Mouse (Mus musculus): ENCODE results near the gene Adam33. TPM values are rescaled to one million over a fixed set of nuclear protein-coding genes. Genes with fewer than 3 reads are reported as not detected.

The Adam33 gene
- total and polyA plus RNA-seq, 2 experiments from 2014 or later = 0.85 to 3.1 TPM

DNA sequence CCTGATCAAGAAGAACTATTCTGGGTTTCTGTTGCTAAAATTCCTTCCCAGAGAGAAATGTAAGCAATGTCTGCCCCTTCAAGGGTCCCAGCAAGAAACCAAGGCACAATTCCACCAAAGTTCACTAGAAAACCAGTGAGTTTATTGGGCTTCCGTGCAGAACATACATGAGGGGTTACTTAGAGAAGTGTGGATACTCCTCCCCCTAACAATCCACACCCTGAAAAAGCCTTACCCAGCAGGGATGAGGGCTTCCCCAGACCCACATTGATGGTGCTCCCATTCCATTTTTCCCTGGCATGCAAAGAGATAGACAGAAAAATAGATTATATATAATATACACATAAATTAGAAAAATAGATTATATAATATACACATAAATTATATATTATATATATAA is 32.6 kb downstream of the Adam33 start:
- no peak overlapping the region for H3K9ac ChIP-seq
- WGBS = 100% methylated on average over 1 of the region's 1 CpGs
- 0 out of 2 replicates have a peak, but pooled peaks cover 3% of the 10 kb centered on the region for H3K9me3 ChIP-seq (ENCODE audit: low read length)
- no peaks in the 10 kb centered on the region for H3K27me3 ChIP-seq (ENCODE audit: insufficient read depth, low read length)
- DNase-seq (no peak), ATAC-seq (no peak)
- no peak for TF ChIP-seq CTCF (IDR thresholded peaks at IDR 0.05; ENCODE audit: low read depth)
- no peaks in the 10 kb centered on the region for H3K4me1 ChIP-seq (ENCODE audit: insufficient read depth)
- no peak overlapping the region for H3K4me2 ChIP-seq (ENCODE audit: low read depth)
- peaks cover 24% of the 10 kb centered on the region for H3K36me3 ChIP-seq (ENCODE audit: insufficient read depth)
- no peak overlapping the region for H3K27ac ChIP-seq (ENCODE audit: low read depth, low read length)
- H3K4me3 ChIP-seq (ENCODE audit: low read depth, low read length) = no peak overlapping the region

DNA sequence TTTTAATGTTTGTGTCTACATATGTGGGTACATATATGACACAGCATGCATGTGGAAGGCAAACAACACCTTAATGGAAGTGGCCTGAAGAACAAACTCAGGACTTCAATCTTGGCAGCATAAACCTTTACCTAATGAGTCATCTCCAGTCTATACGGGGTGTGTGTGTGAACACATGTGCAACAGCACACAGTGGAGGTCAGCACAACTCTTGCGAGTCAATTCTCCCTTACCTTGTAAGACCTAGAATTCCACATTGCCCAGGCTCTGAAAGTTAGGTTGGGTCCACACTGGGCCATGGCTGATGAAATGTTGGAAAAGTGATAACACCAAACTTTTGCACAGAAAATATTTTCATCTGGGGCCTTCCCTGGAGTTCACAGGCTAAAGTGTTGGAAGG is 33.1 kb downstream of the Adam33 start:
- no peak for ATAC-seq
- no peak overlapping the region for H3K4me2 ChIP-seq (ENCODE audit: low read depth)
- H3K36me3 ChIP-seq (ENCODE audit: insufficient read depth) = peaks cover 29% of the 10 kb centered on the region
- 0 out of 2 replicates have a peak, but pooled peaks cover 3% of the 10 kb centered on the region for H3K9me3 ChIP-seq (ENCODE audit: low read length)
- H3K27ac ChIP-seq (ENCODE audit: low read depth, low read length) = no peak overlapping the region
- 96% methylated on average over 2 of the region's 2 CpGs for WGBS
- H3K4me1 ChIP-seq (ENCODE audit: insufficient read depth) = no peaks in the 10 kb centered on the region
- no peak for DNase-seq
- no peaks in the 10 kb centered on the region for H3K27me3 ChIP-seq (ENCODE audit: insufficient read depth, low read length)
- H3K9ac ChIP-seq = no peak overlapping the region
- no peak for TF ChIP-seq CTCF (IDR thresholded peaks at IDR 0.05; ENCODE audit: low read depth)
- no peak overlapping the region for H3K4me3 ChIP-seq (ENCODE audit: low read depth, low read length)

DNA sequence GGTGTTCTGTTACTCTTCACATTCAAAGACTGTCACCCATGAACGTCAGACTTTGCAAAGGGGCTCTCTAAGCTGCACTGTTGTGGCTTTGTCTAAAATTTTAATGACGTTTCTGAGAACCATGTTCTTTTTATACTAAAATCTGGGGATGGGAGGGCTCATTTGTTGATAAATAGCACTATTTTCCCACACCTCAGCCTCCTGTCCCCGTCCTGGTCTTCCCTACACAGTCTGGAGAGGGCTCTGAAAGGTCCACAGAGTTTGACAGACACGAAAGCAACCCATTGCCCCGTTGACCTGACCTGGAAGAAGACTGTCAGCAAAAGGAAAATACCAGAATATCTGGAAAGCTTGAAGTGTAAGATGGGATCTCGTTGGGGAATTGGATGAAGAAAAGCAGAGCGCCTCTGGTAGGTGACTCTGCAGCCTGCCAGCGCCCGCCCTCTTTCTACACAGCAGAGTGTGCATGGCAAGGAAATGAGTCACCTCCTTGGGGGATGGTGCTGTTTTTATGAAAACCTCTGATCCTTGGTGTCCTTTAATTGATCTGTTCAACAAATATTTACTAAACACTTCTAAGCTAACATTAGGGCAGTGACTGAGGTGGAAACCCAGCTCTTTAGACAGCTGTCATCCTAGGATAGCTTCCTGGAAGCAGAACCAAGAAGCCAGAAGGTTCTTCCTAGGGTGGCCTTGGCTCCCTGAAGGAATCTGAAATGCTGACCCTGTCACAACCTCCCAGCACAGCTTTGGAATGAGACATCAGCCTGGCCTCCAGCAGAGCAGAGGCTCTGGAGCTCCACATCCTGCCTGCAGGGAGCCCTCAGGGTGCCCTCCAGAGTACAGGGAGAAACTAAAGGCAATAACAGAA is 34.3 kb downstream of the Adam33 start:
- no peak overlapping the region for H3K4me2 ChIP-seq (ENCODE audit: low read depth)
- 69% methylated on average over 9 of the region's 9 CpGs for WGBS
- no peak for DNase-seq
- ATAC-seq = no peak
- H3K27me3 ChIP-seq (ENCODE audit: insufficient read depth, low read length) = no peaks in the 10 kb centered on the region
- TF ChIP-seq CTCF (IDR thresholded peaks at IDR 0.05; ENCODE audit: low read depth) = no peak
- 0 out of 2 replicates have a peak, but pooled peaks cover 3% of the 10 kb centered on the region for H3K9me3 ChIP-seq (ENCODE audit: low read length)
- H3K27ac ChIP-seq (ENCODE audit: low read depth, low read length) = no peak overlapping the region
- H3K9ac ChIP-seq = no peak overlapping the region
- H3K36me3 ChIP-seq (ENCODE audit: insufficient read depth) = peaks cover 34% of the 10 kb centered on the region
- H3K4me1 ChIP-seq (ENCODE audit: insufficient read depth) = no peaks in the 10 kb centered on the region
- H3K4me3 ChIP-seq (ENCODE audit: low read depth, low read length) = no peak overlapping the region

DNA sequence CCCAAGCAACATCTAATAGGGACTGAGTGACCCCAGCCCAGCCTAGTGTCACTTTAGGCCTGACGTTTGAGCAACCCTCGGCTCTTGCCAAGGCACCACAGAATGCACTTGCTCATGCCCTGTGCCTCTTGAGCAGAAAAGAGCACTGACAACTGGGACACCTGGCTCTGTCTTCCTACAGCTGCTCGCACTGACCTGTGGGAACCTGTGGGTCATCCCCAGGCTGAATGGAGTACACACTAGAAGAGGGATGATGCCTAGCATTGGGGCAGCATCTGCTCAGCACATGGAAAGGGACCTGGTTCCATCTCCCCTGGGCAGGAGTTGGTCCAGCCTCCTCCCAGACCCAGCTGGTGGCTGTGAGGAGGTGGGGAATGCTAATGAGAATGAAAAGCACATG is 36.7 kb downstream of the Adam33 start:
- WGBS = 87% methylated on average over 3 of the region's 3 CpGs
- TF ChIP-seq CTCF (IDR thresholded peaks at IDR 0.05; ENCODE audit: low read depth) = no peak

DNA sequence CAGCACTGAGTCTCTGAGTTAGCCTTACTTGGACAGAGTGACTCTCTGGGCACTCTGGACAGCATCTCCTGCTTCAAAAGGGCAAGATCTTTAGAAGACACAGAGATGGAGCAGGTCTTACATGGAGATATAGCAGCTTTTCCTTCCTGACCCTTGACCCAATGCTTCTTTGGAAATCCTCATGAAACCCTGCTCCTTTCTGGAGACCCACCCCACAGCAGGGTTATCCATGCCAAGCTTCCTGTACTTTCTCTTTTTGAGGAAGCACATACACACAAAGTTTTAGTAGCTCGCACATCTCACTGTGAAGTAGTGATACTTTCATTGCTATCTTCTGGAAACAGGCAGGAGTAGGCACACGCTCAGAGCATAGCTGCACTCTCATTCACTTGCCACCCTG is 38.4 kb downstream of the Adam33 start:
- ATAC-seq (no peak), DNase-seq (no peak)
- H3K4me3 ChIP-seq (ENCODE audit: low read depth, low read length) = no peak overlapping the region
- H3K9me3 ChIP-seq (ENCODE audit: low read length) = no peaks in the 10 kb centered on the region
- WGBS = 93% methylated on average over 2 of the region's 2 CpGs
- H3K36me3 ChIP-seq (ENCODE audit: insufficient read depth) = peaks cover 68% of the 10 kb centered on the region
- no peak overlapping the region for H3K4me2 ChIP-seq (ENCODE audit: low read depth)
- H3K27me3 ChIP-seq (ENCODE audit: insufficient read depth, low read length) = no peaks in the 10 kb centered on the region
- no peaks in the 10 kb centered on the region for H3K4me1 ChIP-seq (ENCODE audit: insufficient read depth)
- H3K27ac ChIP-seq (ENCODE audit: low read depth, low read length) = no peak overlapping the region
- H3K9ac ChIP-seq = no peak overlapping the region
- no peak for TF ChIP-seq CTCF (IDR thresholded peaks at IDR 0.05; ENCODE audit: low read depth)

More for the DNA sequence above, 36.7 kb downstream of the Adam33 start:
- ATAC-seq (no peak), DNase-seq (no peak)
- H3K27me3 ChIP-seq (ENCODE audit: insufficient read depth, low read length) = no peaks in the 10 kb centered on the region
- no peaks in the 10 kb centered on the region for H3K9me3 ChIP-seq (ENCODE audit: low read length)
- H3K4me2 ChIP-seq (ENCODE audit: low read depth) = no peak overlapping the region
- peaks cover 56% of the 10 kb centered on the region for H3K36me3 ChIP-seq (ENCODE audit: insufficient read depth)
- H3K4me1 ChIP-seq (ENCODE audit: insufficient read depth) = no peaks in the 10 kb centered on the region
- H3K9ac ChIP-seq = no peak overlapping the region
- H3K4me3 ChIP-seq (ENCODE audit: low read depth, low read length) = no peak overlapping the region
- no peak overlapping the region for H3K27ac ChIP-seq (ENCODE audit: low read depth, low read length)

DNA sequence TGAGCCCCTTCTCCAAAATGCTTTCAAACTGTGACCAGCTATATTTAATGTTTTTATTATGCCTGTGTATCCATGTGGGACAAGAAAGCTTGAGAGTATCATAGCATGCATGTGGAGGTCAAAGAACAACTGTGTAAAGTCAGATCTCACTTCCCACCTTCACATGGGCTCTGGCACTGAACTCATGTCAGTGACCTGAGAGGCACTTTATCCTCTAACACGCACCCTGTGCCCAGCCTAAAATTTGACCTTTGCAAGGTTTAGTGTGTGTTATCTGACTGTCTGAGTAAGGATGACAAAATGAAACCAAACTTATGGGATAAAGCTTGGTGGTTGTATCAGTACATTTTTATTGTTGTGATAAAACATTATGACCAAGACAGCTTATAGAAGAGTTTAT is 53.0 kb downstream of the Adam33 start:
- Histone ChIP-seq H3K36me3 (ENCODE audit: insufficient read depth) (peaks cover 43% of the 10 kb centered on the region), H3K27me3 (ENCODE audit: insufficient read depth, low read length) (no peaks in the 10 kb centered on the region), H3K9me3 (ENCODE audit: low read length) (no peaks in the 10 kb centered on the region), H3K4me3 (ENCODE audit: low read depth, low read length) (no peak overlapping the region), H3K4me1 (ENCODE audit: insufficient read depth) (no peaks in the 10 kb centered on the region), H3K9ac (no peak overlapping the region), H3K27ac (ENCODE audit: low read depth, low read length) (no peak overlapping the region), H3K4me2 (ENCODE audit: low read depth) (no peak overlapping the region)
- no peak for DNase-seq
- no peak for TF ChIP-seq CTCF (IDR thresholded peaks at IDR 0.05; ENCODE audit: low read depth)
- 84% methylated on average over 1 of the region's 1 CpGs for WGBS
- ATAC-seq = no peak

DNA sequence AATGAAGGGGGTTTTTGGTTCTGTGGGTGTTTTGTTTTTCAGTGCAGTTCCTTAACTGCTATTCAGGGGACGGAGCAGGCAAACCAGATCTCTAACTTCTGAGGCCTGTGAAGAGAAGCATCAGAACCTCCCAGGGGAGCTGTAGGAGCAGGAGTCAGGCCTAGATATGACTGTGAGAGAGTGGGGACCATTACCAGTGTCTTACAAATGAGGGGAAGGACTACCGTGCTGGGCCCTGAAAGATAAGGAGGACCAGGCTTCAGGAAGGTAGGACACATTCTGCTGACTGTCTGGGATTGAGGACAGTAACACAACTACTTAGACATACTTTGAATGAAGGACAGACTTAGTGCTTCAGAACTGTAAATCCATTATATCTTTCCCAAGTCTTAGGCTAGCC is 54.5 kb downstream of the Adam33 start:
- Histone ChIP-seq H3K4me1 (ENCODE audit: insufficient read depth) (no peaks in the 10 kb centered on the region), H3K27me3 (ENCODE audit: insufficient read depth, low read length) (no peaks in the 10 kb centered on the region), H3K9me3 (ENCODE audit: low read length) (no peaks in the 10 kb centered on the region), H3K4me2 (ENCODE audit: low read depth) (no peak overlapping the region), H3K9ac (no peak overlapping the region), H3K36me3 (ENCODE audit: insufficient read depth) (peaks cover 47% of the 10 kb centered on the region), H3K4me3 (ENCODE audit: low read depth, low read length) (no peak overlapping the region), H3K27ac (ENCODE audit: low read depth, low read length) (no peak overlapping the region)
- DNase-seq = no peak
- no peak for TF ChIP-seq CTCF (IDR thresholded peaks at IDR 0.05; ENCODE audit: low read depth)
- 95% methylated on average over 2 of the region's 2 CpGs for WGBS
- ATAC-seq = no peak

Small RNA genes lying within 50 kb of the gene (microRNA-seq; reads per million reads assigned to microRNA genes)
- gene Mir6973b = 0 to 0.24 reads per million in 2 experiments

Other genes with a start within 250 kb of the Adam33 start
- 88.5 and 97.9 TPM in 2 replicates for gene 4930402H24Rik, start 157.4 kb downstream of the Adam33 start, total RNA-seq (2014; rRNA removed)
- 31.3 and 49.2 TPM in 2 replicates for gene 4930402H24Rik, start 157.4 kb downstream of the Adam33 start, polyA plus RNA-seq (2015; fragmentation: Nextera tagmentation; extraction: Ambion mirVana)
- gene Atrn, start 157.3 kb downstream of the Adam33 start, total RNA-seq (2014; rRNA removed) = 61.2 and 80.3 TPM in 2 replicates
- 9.1 and 11.4 TPM in 2 replicates for gene Atrn, start 157.3 kb downstream of the Adam33 start, polyA plus RNA-seq (2015; fragmentation: Nextera tagmentation; extraction: Ambion mirVana)
- gene Gfra4, start 20.7 kb downstream of the Adam33 start, total RNA-seq (2014; rRNA removed) = 39.8 and 52.0 TPM in 2 replicates
- gene Gfra4, start 20.7 kb downstream of the Adam33 start, polyA plus RNA-seq (2015; fragmentation: Nextera tagmentation; extraction: Ambion mirVana) = 53.7 and 61.9 TPM in 2 replicates
- gene Siglec1, start 23.0 kb upstream of the Adam33 start, total RNA-seq (2014; rRNA removed) = 0.62 and 1.7 TPM in 2 replicates
- gene Siglec1, start 23.0 kb upstream of the Adam33 start, polyA plus RNA-seq (2015; fragmentation: Nextera tagmentation; extraction: Ambion mirVana) = 0.18 and 0.19 TPM in 2 replicates
- 5.3 and 6.3 TPM in 2 replicates for gene Hspa12b, start 63.5 kb upstream of the Adam33 start, total RNA-seq (2014; rRNA removed)
- 2.2 and 2.4 TPM in 2 replicates for gene Hspa12b, start 63.5 kb upstream of the Adam33 start, polyA plus RNA-seq (2015; fragmentation: Nextera tagmentation; extraction: Ambion mirVana)
- not detected in 2 replicates for gene Gm11037, start 69.7 kb upstream of the Adam33 start, total RNA-seq (2014; rRNA removed)
- not detected in 2 replicates for gene Gm11037, start 69.7 kb upstream of the Adam33 start, polyA plus RNA-seq (2015; fragmentation: Nextera tagmentation; extraction: Ambion mirVana)
- gene 1700037H04Rik, start 96.3 kb upstream of the Adam33 start, total RNA-seq (2014; rRNA removed) = 47.2 and 95.0 TPM in 2 replicates
- gene 1700037H04Rik, start 96.3 kb upstream of the Adam33 start, polyA plus RNA-seq (2015; fragmentation: Nextera tagmentation; extraction: Ambion mirVana) = 94.0 and 96.2 TPM in 2 replicates
- gene Cenpb, start 116.3 kb upstream of the Adam33 start, total RNA-seq (2014; rRNA removed) = 113 and 120 TPM in 2 replicates
- 13.0 and 17.9 TPM in 2 replicates for gene Cenpb, start 116.3 kb upstream of the Adam33 start, polyA plus RNA-seq (2015; fragmentation: Nextera tagmentation; extraction: Ambion mirVana)
- gene Cdc25b, start 123.1 kb upstream of the Adam33 start, total RNA-seq (2014; rRNA removed) = 10.6 and 11.7 TPM in 2 replicates
- gene Cdc25b, start 123.1 kb upstream of the Adam33 start, polyA plus RNA-seq (2015; fragmentation: Nextera tagmentation; extraction: Ambion mirVana) = 12.4 and 15.2 TPM in 2 replicates
- gene Spef1, start 123.5 kb upstream of the Adam33 start, total RNA-seq (2014; rRNA removed) = 19.6 and 26.2 TPM in 2 replicates
- 7.7 and 9.7 TPM in 2 replicates for gene Spef1, start 123.5 kb upstream of the Adam33 start, polyA plus RNA-seq (2015; fragmentation: Nextera tagmentation; extraction: Ambion mirVana)
- gene Ap5s1, start 143.3 kb upstream of the Adam33 start, total RNA-seq (2014; rRNA removed) = 37.4 and 40.7 TPM in 2 replicates
- gene Ap5s1, start 143.3 kb upstream of the Adam33 start, polyA plus RNA-seq (2015; fragmentation: Nextera tagmentation; extraction: Ambion mirVana) = 36.1 and 36.8 TPM in 2 replicates
- 3.8 and 5.7 TPM in 2 replicates for gene Mavs, start 170.2 kb upstream of the Adam33 start, total RNA-seq (2014; rRNA removed)
- gene Mavs, start 170.2 kb upstream of the Adam33 start, polyA plus RNA-seq (2015; fragmentation: Nextera tagmentation; extraction: Ambion mirVana) = 3.5 and 5.0 TPM in 2 replicates
- gene Pank2, start 198.7 kb upstream of the Adam33 start, total RNA-seq (2014; rRNA removed) = 41.9 and 44.9 TPM in 2 replicates
- 28.6 and 33.5 TPM in 2 replicates for gene Pank2, start 198.7 kb upstream of the Adam33 start, polyA plus RNA-seq (2015; fragmentation: Nextera tagmentation; extraction: Ambion mirVana)

Measured in forebrain, postnatal 0 days (tissue).